Mouse (Mus musculus) liver, embryonic 11.5 days (tissue): ENCODE measurements at regions not wholly inside any gene's neighbourhood (a gene's known extent, or its start where the extent isn't known, plus 50 kb on each side); places are given as distances from the start of the nearest gene placed in this dataset.

Experiments used
- ATAC-seq: fragments of 200-750 bp; cut with Nextera tagmentation; replicated peaks from 2 replicates; pipeline ENCODE4 v1.8.0; 2017; ENCODE audit warnings: moderate number of reproducible peaks, mild to moderate bottlenecking, moderate TSS enrichment, moderate library complexity; ENCODE audit not compliant: low FRiP score
- DNase-seq: peaks from one replicate; pipeline ENCODE4 v3.0.0-alpha.2; 2017; ENCODE audit warnings: low spot score
- H3K27ac ChIP-seq: fragments of 300-500 bp; sonication (generic); 2 replicates; pipeline ENCODE4 v1.5.1; 2014; ENCODE audit warnings: mild to moderate bottlenecking, low read depth, low read length, control low read depth
- H3K27me3 ChIP-seq: fragments of 300-500 bp; sonication (generic); replicated peaks from 2 replicates; pipeline ENCODE4 v1.6.1; 2014; ENCODE audit warnings: low read length, mixed read lengths; ENCODE audit not compliant: control insufficient read depth, insufficient read depth
- H3K36me3 ChIP-seq: fragments of 300-500 bp; sonication (generic); 2 replicates; pipeline ENCODE4 v1.6.1; 2014; ENCODE audit warnings: mild to moderate bottlenecking, low read length, moderate library complexity, mixed read lengths; ENCODE audit not compliant: control insufficient read depth, insufficient read depth
- H3K4me1 ChIP-seq: fragments of 300-500 bp; sonication (generic); replicated peaks from 2 replicates; pipeline ENCODE4 v1.6.1; 2014; ENCODE audit warnings: low read length, mixed read lengths; ENCODE audit not compliant: control insufficient read depth, insufficient read depth
- H3K4me2 ChIP-seq: fragments of 300-500 bp; sonication (generic); 2 replicates; pipeline ENCODE4 v1.6.1; 2014; ENCODE audit warnings: mild to moderate bottlenecking, control low read depth, moderate library complexity
- H3K4me3 ChIP-seq: fragments of 300-500 bp; sonication (generic); 2 replicates; pipeline ENCODE4 v1.5.1; 2014; ENCODE audit warnings: low read depth, low read length, control low read depth
- H3K9ac ChIP-seq: fragments of 300-500 bp; sonication (generic); 2 replicates; pipeline ENCODE4 v1.6.1; 2014; ENCODE audit warnings: low read depth, low read length, control low read depth
- H3K9me3 ChIP-seq: fragments of 300-500 bp; sonication (generic); 2 replicates; pipeline ENCODE4 v1.6.1; 2016; ENCODE audit warnings: low read length, inconsistent platforms, mixed read lengths; ENCODE audit not compliant: control insufficient read depth
- WGBS: fragments of 180-500 bp; shearing (Covaris S2); extraction: QIAGEN DNeasy Blood & Tissue Kit; methylation state at CpG from one replicate; pipeline ENCODE4 v1.1.7; 2014; 5-methylcytosine and 5-hydroxymethylcytosine counted together

GRCm38 (mm10) chr2:78656668-78657067 lies 211.3 kb upstream of the Ube2e3 start:
- WGBS: 82% methylated on average over 2 of the region's 2 CpGs
- Histone ChIP-seq H3K27ac (no peak overlapping the region), H3K4me1 (no peaks in the 10 kb centered on the region; the same call in 1 of the 2 replicates), H3K9ac (no peak overlapping the region), H3K9me3 (no peaks in the 10 kb centered on the region), H3K36me3 (no peaks in the 10 kb centered on the region), H3K4me3 (no peak overlapping the region), H3K4me2 (no peak overlapping the region), H3K27me3 (no peaks in the 10 kb centered on the region)
- ATAC-seq: no peak
- no peak for DNase-seq

- WGBS: 77% methylated on average over 7 of the region's 7 CpGs
- Histone ChIP-seq H3K4me3 (no peak overlapping the region), H3K4me1 (no peaks in the 10 kb centered on the region; the same call in 1 of the 2 replicates), H3K27ac (no peak overlapping the region), H3K9ac (no peak overlapping the region), H3K4me2 (no peak overlapping the region), H3K9me3 (no peaks in the 10 kb centered on the region), H3K27me3 (no peaks in the 10 kb centered on the region), H3K36me3 (no peaks in the 10 kb centered on the region)
- DNase-seq (no peak), ATAC-seq (no peak)
These were observed 212.6 kb upstream of the Ube2e3 start for GRCm38 (mm10) chr2:78655156-78655855.

GRCm38 (mm10) chr2:78651549-78651948 lies 216.4 kb upstream of the Ube2e3 start:
- Histone ChIP-seq H3K4me3 (no peak overlapping the region), H3K4me2 (no peak overlapping the region), H3K9ac (no peak overlapping the region), H3K36me3 (no peaks in the 10 kb centered on the region), H3K27me3 (no peaks in the 10 kb centered on the region), H3K4me1 (no peaks in the 10 kb centered on the region; the same call in 1 of the 2 replicates), H3K9me3 (no peaks in the 10 kb centered on the region), H3K27ac (no peak overlapping the region)
- 49% methylated on average over 2 of the region's 2 CpGs for WGBS
- DNase-seq: no peak
- no peak for ATAC-seq

- Histone ChIP-seq H3K9ac (no peak overlapping the region), H3K9me3 (no peaks in the 10 kb centered on the region)
- WGBS: 83% methylated on average over 6 of the region's 6 CpGs
These were observed 227.6 kb upstream of the Ube2e3 start for GRCm38 (mm10) chr2:78640361-78640760.

GRCm38 (mm10) chr2:78625264-78625663 lies 242.7 kb upstream of the Ube2e3 start:
- no peak overlapping the region for H3K4me3 ChIP-seq
- DNase-seq (no peak), ATAC-seq (no peak)

More at GRCm38 (mm10) chr2:78640361-78640760, 227.6 kb upstream of the Ube2e3 start:
- no peak overlapping the region for H3K4me2 ChIP-seq
- no peaks in the 10 kb centered on the region for H3K27me3 ChIP-seq
- no peaks in the 10 kb centered on the region for H3K36me3 ChIP-seq
- H3K4me1 ChIP-seq: no peaks in the 10 kb centered on the region
- no peak overlapping the region for H3K27ac ChIP-seq
- H3K4me3 ChIP-seq: no peak overlapping the region
- no peak for ATAC-seq
- no peak for DNase-seq

GRCm38 (mm10) chr2:78606388-78606787 lies 261.5 kb upstream of the Ube2e3 start:
- Histone ChIP-seq H3K9ac (no peak overlapping the region), H3K9me3 (no peaks in the 10 kb centered on the region), H3K4me1 (no peaks in the 10 kb centered on the region), H3K4me3 (no peak overlapping the region), H3K4me2 (no peak overlapping the region), H3K27me3 (no peaks in the 10 kb centered on the region), H3K36me3 (no peaks in the 10 kb centered on the region), H3K27ac (no peak overlapping the region)
- ATAC-seq: no peak
- DNase-seq: no peak

More at GRCm38 (mm10) chr2:78625264-78625663, 242.7 kb upstream of the Ube2e3 start:
- no peak overlapping the region for H3K27ac ChIP-seq
- no peak overlapping the region for H3K9ac ChIP-seq
- H3K36me3 ChIP-seq: no peaks in the 10 kb centered on the region
- 76% methylated on average over 4 of the region's 4 CpGs for WGBS
- no peak overlapping the region for H3K4me2 ChIP-seq
- no peaks in the 10 kb centered on the region for H3K27me3 ChIP-seq
- H3K9me3 ChIP-seq: no peaks in the 10 kb centered on the region
- H3K4me1 ChIP-seq: no peaks in the 10 kb centered on the region

GRCm38 (mm10) chr2:78600753-78601152 lies 267.2 kb upstream of the Ube2e3 start:
- H3K9ac ChIP-seq: no peak overlapping the region
- no peak overlapping the region for H3K4me2 ChIP-seq
- no peaks in the 10 kb centered on the region for H3K9me3 ChIP-seq
- WGBS: 76% methylated on average over 2 of the region's 2 CpGs
- ATAC-seq (no peak), DNase-seq (no peak)
- no peaks in the 10 kb centered on the region for H3K36me3 ChIP-seq
- no peaks in the 10 kb centered on the region for H3K27me3 ChIP-seq
- no peaks in the 10 kb centered on the region for H3K4me1 ChIP-seq
- no peak overlapping the region for H3K4me3 ChIP-seq
- no peak overlapping the region for H3K27ac ChIP-seq

- Histone ChIP-seq H3K4me1 (no peaks in the 10 kb centered on the region), H3K9me3 (no peaks in the 10 kb centered on the region), H3K27me3 (no peaks in the 10 kb centered on the region), H3K9ac (no peak overlapping the region), H3K27ac (no peak overlapping the region), H3K4me3 (no peak overlapping the region), H3K4me2 (no peak overlapping the region), H3K36me3 (no peaks in the 10 kb centered on the region)
- no peak for DNase-seq
- no peak for ATAC-seq
- WGBS: 76% methylated on average over 8 of the region's 8 CpGs
These were observed 269.9 kb upstream of the Ube2e3 start for GRCm38 (mm10) chr2:78598039-78598438.

- H3K9me3 ChIP-seq: no peaks in the 10 kb centered on the region
- H3K9ac ChIP-seq: no peak overlapping the region
- no peak overlapping the region for H3K4me3 ChIP-seq
- no peak overlapping the region for H3K4me2 ChIP-seq
- ATAC-seq (no peak), DNase-seq (no peak)
- no peaks in the 10 kb centered on the region for H3K4me1 ChIP-seq
- WGBS: 62% methylated on average over 2 of the region's 2 CpGs
- H3K27ac ChIP-seq: no peak overlapping the region
- H3K27me3 ChIP-seq: no peaks in the 10 kb centered on the region
- no peaks in the 10 kb centered on the region for H3K36me3 ChIP-seq
These were observed 271.7 kb upstream of the Ube2e3 start for GRCm38 (mm10) chr2:78596251-78596650.
